Mouse (Mus musculus) liver, postnatal 0 days (tissue): ENCODE results near the gene Fggy.

Source experiments
- CTCF ChIP-seq: sonication (generic); IDR thresholded peaks from 2 replicates; pipeline ENCODE4 v1.5.1; 2016; ENCODE audit warnings: antibody characterized with exemption, low read depth
- EP300 ChIP-seq: IDR thresholded peaks from 2 replicates; pipeline ENCODE4 v1.6.1; 2016; ENCODE audit warnings: antibody characterized with exemption, low read depth, mild to moderate bottlenecking

- no peak for TF ChIP-seq EP300
- TF ChIP-seq CTCF: no peak
These were observed 38.9 kb upstream of the Fggy start for GRCm38 (mm10) chr4:95518382-95518781.
